Comparison of ENCODE assay signal across 27 mouse cellular contexts in the genomic region with DNA sequence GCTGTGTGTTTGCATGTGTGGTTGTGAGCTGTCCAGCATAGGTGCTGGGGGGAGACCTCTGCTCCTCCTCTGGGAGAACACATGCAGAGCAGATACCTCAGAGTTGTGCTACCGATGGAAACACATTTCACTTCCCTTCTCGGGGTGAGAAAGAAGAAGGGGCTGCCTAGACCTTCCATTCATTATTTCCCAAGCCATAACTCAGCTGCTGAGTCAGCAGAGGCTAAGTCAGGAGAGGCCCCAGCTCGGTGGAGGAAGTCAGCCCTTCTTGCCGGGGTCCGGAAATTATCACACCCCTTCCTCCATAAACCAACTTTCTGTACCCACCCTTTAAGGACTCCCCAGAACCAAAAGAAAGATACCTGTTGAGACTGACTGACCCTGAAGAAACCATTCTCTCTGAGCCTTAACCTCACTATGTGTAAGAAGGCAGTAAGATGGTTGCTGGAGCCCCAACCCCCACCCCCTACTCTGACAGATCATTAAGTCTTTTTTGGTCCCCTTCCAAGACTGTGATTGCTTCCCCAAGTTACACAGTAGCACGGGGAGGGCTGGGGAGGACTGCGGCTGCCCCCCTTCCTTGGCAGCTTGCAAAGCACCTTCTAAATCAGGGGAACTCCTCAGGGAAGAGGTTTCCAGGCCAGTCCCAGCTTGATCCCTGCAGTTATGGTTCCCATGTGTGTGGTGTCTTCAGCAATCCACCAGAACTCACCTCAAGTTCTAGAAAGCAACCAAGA. TPM values are rescaled to one million over a fixed set of nuclear protein-coding genes. Genes with fewer than 3 reads are reported as not detected.
DNase-seq lines count a peak whose midpoint lies in the region; ATAC-seq and TF ChIP-seq lines count a peak whose summit lies in the region.
"Had no signal": no experiment of that assay in that cellular context is flagged by ENCODE, and none has a peak within 500 bp of the region (broad histone marks: within the 10 kb centered on the region; RNA-seq: fewer than 3 reads in every experiment).

No protein-coding gene starts in this region.

- no peak for TF ChIP-seq CTCF in lung, embryonic 14.5 days (IDR thresholded peaks at IDR 0.05; ENCODE audit: low read depth)
- TF ChIP-seq CTCF in brain, embryonic 14.5 days (IDR thresholded peaks at IDR 0.05; ENCODE audit: borderline replicate concordance, extremely low read depth, insufficient read depth, insufficient read length): no peak
- no peak for TF ChIP-seq CTCF in gastrocnemius, adult 2 months (IDR thresholded peaks at IDR 0.05)

- no peaks in the 10 kb centered on the region for H3K9me3 ChIP-seq in lung, embryonic 14.5 days (ENCODE audit: low read depth, low read length)
- H3K9me3 ChIP-seq: embryonic facial prominence, embryonic 10.5 days; embryonic facial prominence, embryonic 13.5 days; heart, embryonic 10.5 days; hindbrain, embryonic 10.5 days; hindbrain, embryonic 13.5 days had no signal

- H3K36me3 ChIP-seq in lung, embryonic 14.5 days (ENCODE audit: insufficient read depth): no peaks in the 10 kb centered on the region
- H3K36me3 ChIP-seq: embryonic facial prominence, embryonic 10.5 days; embryonic facial prominence, embryonic 13.5 days; heart, embryonic 10.5 days; hindbrain, embryonic 10.5 days; hindbrain, embryonic 13.5 days had no signal

- DNase-seq in lung, embryonic 14.5 days: peak; percentile 68
- no peak for DNase-seq in lung, postnatal 14 days
- peak; percentile 14 for DNase-seq in brain, embryonic 14.5 days (ENCODE audit: low read depth)
- no peak for DNase-seq in gastrocnemius, adult 2 months
- no peak for DNase-seq in kidney, adult 9 months
- DNase-seq: adrenal gland, adult 2 months; adrenal gland, postnatal 14 days; B cell, adult 2 months; cerebellum, adult 2 months; cerebellum, adult 9-11 months; cerebellum, postnatal 25 days; embryo, embryonic 11 days; forebrain, postnatal 0 days; gastrocnemius, postnatal 25 days; heart, adult 2 months had no signal

- intact Hi-C loops in gastrocnemius, adult 2 months (cut with DNase I): no loop called here

- 32% methylated on average over 7 of the region's 7 CpGs for WGBS in lung, embryonic 14.5 days

- peak; percentile 68 for ATAC-seq in lung, embryonic 14.5 days (ENCODE audit: insufficient read depth)
- peak; percentile 52 for ATAC-seq in granulocyte monocyte progenitor cell, adult 5-6 weeks (replicated peaks; ENCODE audit: poor library complexity, severe bottlenecking)
- 0 out of 2 replicates have a peak, but pooled peaks have one; percentile 11 for ATAC-seq in megakaryocyte progenitor cell, adult 5-6 weeks (replicated peaks; ENCODE audit: poor library complexity)
- ATAC-seq: forebrain, embryonic 14.5 days; forebrain, postnatal 0 days; hindbrain, embryonic 16.5 days; intestine, embryonic 16.5 days had no signal

- H3K4me2 ChIP-seq in lung, embryonic 14.5 days: no peak overlapping the region
- H3K4me2 ChIP-seq: embryonic facial prominence, embryonic 13.5 days; hindbrain, embryonic 13.5 days had no signal

- H3K27me3 ChIP-seq in lung, embryonic 14.5 days (ENCODE audit: insufficient read depth, low read length): no peaks in the 10 kb centered on the region

- no peak overlapping the region for H3K27ac ChIP-seq in lung, embryonic 14.5 days (ENCODE audit: low read depth)
- H3K27ac ChIP-seq in gastrocnemius, adult 2 months: no peak overlapping the region
- H3K27ac ChIP-seq: embryonic facial prominence, embryonic 10.5 days; embryonic facial prominence, embryonic 13.5 days; heart, adult 2 months; heart, embryonic 10.5 days; hindbrain, embryonic 10.5 days; hindbrain, embryonic 13.5 days had no signal

- no peak for TF ChIP-seq POLR2A in brain, embryonic 14.5 days (IDR thresholded peaks at IDR 0.05; ENCODE audit: borderline replicate concordance, extremely low read depth, insufficient read depth, insufficient read length, poor library complexity, severe bottlenecking)

- H3K4me3 ChIP-seq in lung, embryonic 14.5 days (ENCODE audit: low read depth, low read length): no peak overlapping the region
- H3K4me3 ChIP-seq in gastrocnemius, adult 2 months: no peak overlapping the region
- H3K4me3 ChIP-seq: embryonic facial prominence, embryonic 10.5 days; embryonic facial prominence, embryonic 13.5 days; erythroblast, embryonic 14.5 days; heart, adult 2 months; heart, embryonic 10.5 days; hindbrain, embryonic 10.5 days; hindbrain, embryonic 13.5 days had no signal

- 0 out of 2 replicates have a peak, but pooled peaks cover 3% of the 10 kb centered on the region for H3K4me1 ChIP-seq in lung, embryonic 14.5 days (ENCODE audit: insufficient read depth)
- H3K4me1 ChIP-seq: embryonic facial prominence, embryonic 10.5 days; embryonic facial prominence, embryonic 13.5 days; hindbrain, embryonic 13.5 days had no signal

- no peak overlapping the region for H3K9ac ChIP-seq in lung, embryonic 14.5 days
- H3K9ac ChIP-seq: embryonic facial prominence, embryonic 13.5 days; forebrain, postnatal 0 days; hindbrain, embryonic 13.5 days had no signal

RNA-seq across cellular contexts. Expression of gene Rims4, which starts 10.1 kb away (rescaled TPM):
- 0.11 and 0.25 TPM in 2 replicates for polyA plus RNA-seq in lung, embryonic 14.5 days (2014; fragmentation: Nextera tagmentation; extraction: Ambion mirVana)
- polyA plus RNA-seq in brain, embryonic 14.5 days (2012; rRNA removed): 5.6 and 13.4 TPM in 2 replicates
- not detected in 2 replicates for total RNA-seq in granulocyte monocyte progenitor cell, adult 5-6 weeks (2014; fragmentation: Nextera tagmentation)
- total RNA-seq in granulocyte monocyte progenitor cell, adult 5-6 weeks (2017): not detected in 2 replicates
- total RNA-seq in megakaryocyte progenitor cell, adult 5-6 weeks (2015): 0.02 TPM in 1 of 2 replicates, not detected in the other
- total RNA-seq in megakaryocyte progenitor cell, adult 5-6 weeks (2017): not detected in 2 replicates
- 1 to 10 TPM; 1.2 to 3.2 TPM for total RNA-seq in gastrocnemius, adult 2 months (2021)
- total RNA-seq: MEL had no signal
- polyA plus RNA-seq: erythroblast, embryonic 14.5 days had no signal

Comparison
In these comparisons a context has a peak if more than half of its experiments do, and no peak if none do; other contexts are left out.
1. DNase-seq: peak in lung, embryonic 14.5 days (single experiment) and brain, embryonic 14.5 days (single experiment); none in lung, postnatal 14 days (single experiment), gastrocnemius, adult 2 months (single experiment) and kidney, adult 9 months (single experiment).
2. ATAC-seq: peak in every context shown above with its lines; median percentile 68 in lung, embryonic 14.5 days; 52 in granulocyte monocyte progenitor cell, adult 5-6 weeks; 11 in megakaryocyte progenitor cell, adult 5-6 weeks.